Mouse (Mus musculus): ENCODE measurements at regions not wholly inside any gene's neighbourhood (a gene's known extent, or its start where the extent isn't known, plus 50 kb on each side); places are given as distances from the start of the nearest gene placed in this dataset.

DNA sequence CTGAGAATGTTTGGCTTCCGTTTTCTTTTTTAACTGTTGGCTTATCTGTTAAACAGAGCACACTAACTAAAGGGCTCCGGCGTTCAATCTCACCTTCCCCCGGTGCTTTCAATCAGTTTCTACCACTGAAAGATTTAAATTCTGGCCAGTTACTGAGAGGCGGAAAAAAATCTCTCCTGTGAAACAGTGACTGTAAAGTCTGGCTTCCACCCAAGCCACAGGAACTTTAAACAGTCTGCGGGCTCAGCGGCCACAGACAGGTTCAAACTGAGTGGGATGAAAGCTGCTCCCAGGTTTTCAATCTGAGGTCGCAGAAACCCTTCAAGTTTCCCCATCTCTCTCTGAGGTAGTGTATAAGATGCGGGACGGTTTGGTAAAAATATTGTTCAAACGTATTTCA, 538.2 kb upstream of the Gm11114 start:
- no peak overlapping the region for H3K9ac ChIP-seq (replicated peaks; ENCODE audit: low read length)
- no peak for DNase-seq
- no peak for ATAC-seq (ENCODE audit: low FRiP score, low TSS enrichment)
- no peak overlapping the region for H3K4me3 ChIP-seq (replicated peaks; ENCODE audit: low read depth, low read length)
- no peaks in the 10 kb centered on the region for H3K4me1 ChIP-seq (ENCODE audit: control insufficient read depth, insufficient read depth, low read length)
- no peak overlapping the region for H3K27ac ChIP-seq (replicated peaks; ENCODE audit: low read depth, low read length)
- 86% methylated on average over 11 of the region's 11 CpGs for WGBS
- no peaks in the 10 kb centered on the region for H3K9me3 ChIP-seq (ENCODE audit: control insufficient read depth, low read length)
- no peak overlapping the region for H3K4me2 ChIP-seq (ENCODE audit: low read length)
- H3K36me3 ChIP-seq (ENCODE audit: control insufficient read depth, insufficient read depth, low read length): no peaks in the 10 kb centered on the region
- no peaks in the 10 kb centered on the region for H3K27me3 ChIP-seq (ENCODE audit: control insufficient read depth, insufficient read depth, low read length)

DNA sequence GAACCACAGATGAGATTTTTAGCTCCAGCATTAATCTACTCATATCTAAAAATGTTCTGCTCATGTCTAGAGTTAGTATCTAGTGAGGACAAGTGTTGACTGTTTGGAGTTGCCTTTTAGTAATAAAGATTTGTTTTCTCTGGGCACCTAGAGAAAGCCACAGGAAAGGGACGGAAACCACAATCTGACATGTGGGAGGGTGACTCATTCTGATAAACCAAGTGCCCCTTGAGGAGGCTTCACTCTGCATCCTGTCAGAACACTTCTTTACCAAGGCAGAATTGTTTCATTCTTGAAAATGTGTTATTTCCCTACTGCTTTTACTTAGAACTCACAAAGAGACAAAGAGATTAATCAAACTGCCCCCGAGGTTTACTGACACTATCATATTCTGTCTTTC, 537.4 kb upstream of the Gm11114 start:
- Histone ChIP-seq H3K4me2 (ENCODE audit: low read length) (no peak overlapping the region), H3K27ac (replicated peaks; ENCODE audit: low read depth, low read length) (no peak overlapping the region), H3K9ac (replicated peaks; ENCODE audit: low read length) (no peak overlapping the region), H3K4me1 (ENCODE audit: control insufficient read depth, insufficient read depth, low read length) (no peaks in the 10 kb centered on the region), H3K36me3 (ENCODE audit: control insufficient read depth, insufficient read depth, low read length) (no peaks in the 10 kb centered on the region), H3K27me3 (ENCODE audit: control insufficient read depth, insufficient read depth, low read length) (no peaks in the 10 kb centered on the region), H3K9me3 (ENCODE audit: control insufficient read depth, low read length) (no peaks in the 10 kb centered on the region), H3K4me3 (replicated peaks; ENCODE audit: low read depth, low read length) (no peak overlapping the region)
- no peak for ATAC-seq (ENCODE audit: low FRiP score, low TSS enrichment)
- 87% methylated on average over 2 of the region's 2 CpGs for WGBS
- no peak for DNase-seq

DNA sequence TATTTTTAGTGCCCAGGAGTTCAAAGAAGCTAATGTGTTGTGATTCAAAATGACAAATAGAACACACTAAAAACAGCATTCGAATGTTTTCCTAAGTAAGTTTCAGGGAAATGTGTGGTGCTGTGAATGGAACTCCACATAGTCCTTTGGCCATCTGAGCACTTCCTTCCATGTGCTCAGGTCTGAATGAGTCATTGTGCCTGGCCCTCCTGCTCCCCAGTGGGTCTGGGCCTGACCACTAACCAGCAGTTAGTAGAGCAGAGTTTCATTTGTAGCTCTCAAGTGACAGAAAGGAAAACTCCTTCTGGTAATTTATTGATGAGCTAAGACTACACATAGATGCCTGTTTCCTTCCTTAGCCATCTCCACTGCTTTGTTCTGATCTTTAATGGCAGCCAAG, 533.4 kb upstream of the Gm11114 start:
- ATAC-seq (ENCODE audit: low FRiP score, low TSS enrichment) (no peak), DNase-seq (no peak)
- Histone ChIP-seq H3K4me2 (ENCODE audit: low read length) (no peak overlapping the region), H3K27ac (replicated peaks; ENCODE audit: low read depth, low read length) (no peak overlapping the region), H3K9me3 (ENCODE audit: control insufficient read depth, low read length) (no peaks in the 10 kb centered on the region), H3K9ac (replicated peaks; ENCODE audit: low read length) (no peak overlapping the region), H3K36me3 (ENCODE audit: control insufficient read depth, insufficient read depth, low read length) (no peaks in the 10 kb centered on the region), H3K4me1 (ENCODE audit: control insufficient read depth, insufficient read depth, low read length) (no peaks in the 10 kb centered on the region), H3K4me3 (replicated peaks; ENCODE audit: low read depth, low read length) (no peak overlapping the region), H3K27me3 (ENCODE audit: control insufficient read depth, insufficient read depth, low read length) (no peaks in the 10 kb centered on the region)
- 89% methylated on average over 1 of the region's 1 CpGs for WGBS

DNA sequence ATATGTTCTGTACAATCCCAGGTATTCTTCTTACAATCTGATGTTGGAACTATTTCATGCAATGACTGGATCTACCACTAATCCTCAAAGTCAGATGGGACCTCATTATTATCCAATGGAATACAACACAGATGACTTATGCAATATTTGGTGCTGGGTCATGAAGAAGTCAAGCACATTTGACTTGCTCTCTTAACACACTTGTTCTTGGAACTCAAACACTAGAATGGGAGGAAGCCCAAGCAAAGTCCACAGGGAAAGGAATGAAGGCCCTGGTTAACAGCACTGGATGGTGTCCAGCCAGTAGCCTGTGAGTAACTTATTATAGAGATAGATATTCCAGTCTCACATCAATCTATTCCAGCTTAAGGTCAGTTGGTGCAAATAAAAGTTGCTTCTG, 486.8 kb upstream of the Gm11114 start:
- H3K27me3 ChIP-seq (ENCODE audit: control insufficient read depth, insufficient read depth, low read length): no peaks in the 10 kb centered on the region
- H3K9ac ChIP-seq (replicated peaks; ENCODE audit: low read length): no peak overlapping the region
- ATAC-seq (ENCODE audit: low FRiP score, low TSS enrichment): no peak
- no peak overlapping the region for H3K27ac ChIP-seq (replicated peaks; ENCODE audit: low read depth, low read length)
- H3K9me3 ChIP-seq (ENCODE audit: control insufficient read depth, low read length): no peaks in the 10 kb centered on the region
- H3K4me1 ChIP-seq (ENCODE audit: control insufficient read depth, insufficient read depth, low read length): no peaks in the 10 kb centered on the region
- DNase-seq: no peak
- H3K36me3 ChIP-seq (ENCODE audit: control insufficient read depth, insufficient read depth, low read length): no peaks in the 10 kb centered on the region
- H3K4me3 ChIP-seq (replicated peaks; ENCODE audit: low read depth, low read length): no peak overlapping the region
- no peak overlapping the region for H3K4me2 ChIP-seq (ENCODE audit: low read length)

DNA sequence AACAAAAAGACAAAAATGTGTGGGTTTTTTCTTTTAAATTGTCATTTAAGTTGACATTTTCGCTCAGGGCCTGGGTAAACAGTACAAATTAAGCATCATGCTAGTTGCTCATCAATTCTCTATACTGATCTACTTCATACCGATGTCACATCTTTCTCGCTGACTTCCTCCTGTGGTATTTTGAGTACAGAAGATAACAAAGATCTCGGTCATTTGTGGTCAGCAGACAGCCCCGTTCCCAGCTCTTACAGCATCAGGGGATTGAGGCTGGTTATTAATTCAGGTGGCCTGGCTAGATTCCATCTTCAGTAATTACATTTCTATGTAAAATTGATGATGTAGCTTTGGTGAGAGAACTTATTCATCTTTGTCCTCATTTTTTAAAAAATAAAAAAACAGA, 483.6 kb upstream of the Gm11114 start:
- Histone ChIP-seq H3K36me3 (ENCODE audit: control insufficient read depth, insufficient read depth, low read length) (no peaks in the 10 kb centered on the region), H3K4me1 (ENCODE audit: control insufficient read depth, insufficient read depth, low read length) (no peaks in the 10 kb centered on the region), H3K9me3 (ENCODE audit: control insufficient read depth, low read length) (no peaks in the 10 kb centered on the region), H3K27ac (replicated peaks; ENCODE audit: low read depth, low read length) (no peak overlapping the region), H3K4me3 (replicated peaks; ENCODE audit: low read depth, low read length) (no peak overlapping the region), H3K27me3 (ENCODE audit: control insufficient read depth, insufficient read depth, low read length) (no peaks in the 10 kb centered on the region), H3K4me2 (ENCODE audit: low read length) (no peak overlapping the region), H3K9ac (replicated peaks; ENCODE audit: low read length) (no peak overlapping the region)
- 79% methylated on average over 5 of the region's 5 CpGs for WGBS
- ATAC-seq (ENCODE audit: low FRiP score, low TSS enrichment): no peak
- DNase-seq: no peak

DNA sequence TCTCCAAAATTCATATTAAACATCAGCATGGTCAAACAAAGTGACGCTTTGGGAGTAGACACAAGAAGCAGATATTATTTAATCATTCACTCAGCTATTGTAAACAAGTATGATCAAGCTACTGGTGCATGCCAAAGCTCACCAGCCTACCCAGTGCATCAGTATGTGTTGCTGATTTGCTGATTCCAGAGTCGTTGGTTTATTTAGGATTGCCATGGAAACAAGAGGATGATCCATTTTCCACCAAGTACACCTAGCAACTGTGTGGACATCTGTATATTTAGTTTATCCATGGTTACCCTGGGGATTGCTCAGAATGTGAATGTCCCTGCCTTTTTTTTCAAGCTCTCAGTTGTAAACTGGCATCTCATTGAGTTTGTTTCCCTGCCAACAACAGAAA, 481.9 kb upstream of the Gm11114 start:
- peak; percentile 15 for DNase-seq
- no peak for ATAC-seq (ENCODE audit: low FRiP score, low TSS enrichment)

DNA sequence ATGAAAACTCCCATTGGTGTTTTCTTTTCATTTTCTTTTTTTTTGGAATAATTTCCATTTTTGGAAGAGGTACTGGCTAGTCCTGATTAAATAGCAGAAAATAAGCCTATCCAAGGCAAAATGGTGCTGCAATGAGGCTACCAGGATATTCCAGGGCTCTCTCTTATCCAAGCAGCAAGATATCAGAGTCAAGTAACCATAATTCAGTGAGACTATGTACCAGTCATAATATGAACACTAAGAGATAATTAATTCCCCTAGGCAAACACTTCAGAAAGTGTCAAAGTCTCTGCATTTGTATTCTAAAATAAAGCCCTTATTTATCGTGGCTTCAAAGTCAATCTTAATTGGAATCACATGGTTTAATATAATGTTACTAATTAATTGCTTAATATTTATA, 475.1 kb upstream of the Gm11114 start:
- peak; percentile 31; the same call in 1 of the 2 replicates for ATAC-seq (ENCODE audit: low FRiP score, low TSS enrichment)
- WGBS: 56% methylated on average over 1 of the region's 1 CpGs
- Histone ChIP-seq H3K36me3 (ENCODE audit: control insufficient read depth, insufficient read depth, low read length) (no peaks in the 10 kb centered on the region), H3K27ac (replicated peaks; ENCODE audit: low read depth, low read length) (no peak overlapping the region), H3K27me3 (ENCODE audit: control insufficient read depth, insufficient read depth, low read length) (no peaks in the 10 kb centered on the region), H3K9ac (replicated peaks; ENCODE audit: low read length) (no peak overlapping the region), H3K4me3 (replicated peaks; ENCODE audit: low read depth, low read length) (no peak overlapping the region), H3K9me3 (ENCODE audit: control insufficient read depth, low read length) (no peaks in the 10 kb centered on the region), H3K4me1 (ENCODE audit: control insufficient read depth, insufficient read depth, low read length) (no peaks in the 10 kb centered on the region), H3K4me2 (ENCODE audit: low read length) (no peak overlapping the region)
- peak; percentile 43 for DNase-seq

More for the DNA sequence above, 481.9 kb upstream of the Gm11114 start:
- no peak overlapping the region for H3K27ac ChIP-seq (replicated peaks; ENCODE audit: low read depth, low read length)
- no peaks in the 10 kb centered on the region for H3K4me1 ChIP-seq (ENCODE audit: control insufficient read depth, insufficient read depth, low read length)
- no peak overlapping the region for H3K9ac ChIP-seq (replicated peaks; ENCODE audit: low read length)
- no peaks in the 10 kb centered on the region for H3K9me3 ChIP-seq (ENCODE audit: control insufficient read depth, low read length)
- no peaks in the 10 kb centered on the region for H3K36me3 ChIP-seq (ENCODE audit: control insufficient read depth, insufficient read depth, low read length)
- no peaks in the 10 kb centered on the region for H3K27me3 ChIP-seq (ENCODE audit: control insufficient read depth, insufficient read depth, low read length)
- 40% methylated on average over 2 of the region's 2 CpGs for whole genome bisulfite sequencing
- H3K4me3 ChIP-seq (replicated peaks; ENCODE audit: low read depth, low read length): no peak overlapping the region
- no peak overlapping the region for H3K4me2 ChIP-seq (ENCODE audit: low read length)

DNA sequence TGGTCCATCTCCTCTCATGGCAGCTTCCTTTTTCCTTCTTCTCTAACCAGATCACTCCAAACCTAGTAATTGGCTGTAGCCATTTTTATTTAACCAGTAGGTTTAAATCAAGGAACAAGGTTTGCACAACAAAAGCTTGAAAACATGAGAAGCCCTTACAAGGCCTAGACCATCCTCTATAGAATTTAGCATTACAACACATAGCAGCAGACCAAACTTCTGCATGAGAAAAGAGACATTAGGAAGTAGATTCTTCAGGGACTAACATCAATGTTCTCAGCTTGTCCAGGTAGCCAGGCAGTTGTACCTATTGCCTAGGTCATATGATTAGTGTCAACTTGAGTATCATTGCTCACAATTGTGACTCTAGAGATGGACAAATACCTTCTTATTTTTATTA, 468.6 kb upstream of the Gm11114 start:
- H3K4me1 ChIP-seq (ENCODE audit: control insufficient read depth, insufficient read depth, low read length): no peaks in the 10 kb centered on the region
- no peak overlapping the region for H3K4me2 ChIP-seq (ENCODE audit: low read length)
- H3K27me3 ChIP-seq (ENCODE audit: control insufficient read depth, insufficient read depth, low read length): no peaks in the 10 kb centered on the region
- no peaks in the 10 kb centered on the region for H3K9me3 ChIP-seq (ENCODE audit: control insufficient read depth, low read length)
- no peak overlapping the region for H3K4me3 ChIP-seq (replicated peaks; ENCODE audit: low read depth, low read length)
- no peak overlapping the region for H3K9ac ChIP-seq (replicated peaks; ENCODE audit: low read length)
- DNase-seq: no peak
- H3K27ac ChIP-seq (replicated peaks; ENCODE audit: low read depth, low read length): no peak overlapping the region
- no peak for ATAC-seq (ENCODE audit: low FRiP score, low TSS enrichment)
- no peaks in the 10 kb centered on the region for H3K36me3 ChIP-seq (ENCODE audit: control insufficient read depth, insufficient read depth, low read length)

DNA sequence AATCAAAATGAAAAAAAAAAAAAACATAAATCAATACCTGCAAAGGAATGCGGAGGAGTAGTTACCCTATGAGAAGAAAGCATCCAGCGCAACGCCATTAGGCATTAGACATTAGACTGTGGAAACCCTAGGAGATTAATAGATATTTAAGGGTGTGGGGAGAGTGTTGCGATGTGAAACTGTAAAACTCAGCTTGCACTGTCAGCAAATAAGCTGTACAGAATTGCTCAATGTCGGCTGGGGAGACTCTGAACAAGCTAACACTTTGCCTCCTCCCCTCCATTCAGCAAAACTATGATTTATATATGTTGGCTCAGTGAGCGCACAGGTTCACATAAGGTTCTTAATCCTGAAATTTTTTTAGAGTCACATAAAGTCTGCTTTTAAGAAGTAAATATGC, 451.0 kb upstream of the Gm11114 start:
- 86% methylated on average over 6 of the region's 6 CpGs for WGBS
- Histone ChIP-seq H3K4me2 (ENCODE audit: low read length) (no peak overlapping the region), H3K4me1 (ENCODE audit: control insufficient read depth, insufficient read depth, low read length) (no peaks in the 10 kb centered on the region), H3K4me3 (replicated peaks; ENCODE audit: low read depth, low read length) (no peak overlapping the region), H3K9ac (replicated peaks; ENCODE audit: low read length) (no peak overlapping the region), H3K27me3 (ENCODE audit: control insufficient read depth, insufficient read depth, low read length) (no peaks in the 10 kb centered on the region), H3K36me3 (ENCODE audit: control insufficient read depth, insufficient read depth, low read length) (no peaks in the 10 kb centered on the region), H3K27ac (replicated peaks; ENCODE audit: low read depth, low read length) (no peak overlapping the region), H3K9me3 (ENCODE audit: control insufficient read depth, low read length) (no peaks in the 10 kb centered on the region)
- no peak for DNase-seq
- ATAC-seq (ENCODE audit: low FRiP score, low TSS enrichment): no peak

All from midbrain, embryonic 14.5 days (tissue).